Mouse (Mus musculus): ENCODE measurements around the gene Edrf1.

DNA sequence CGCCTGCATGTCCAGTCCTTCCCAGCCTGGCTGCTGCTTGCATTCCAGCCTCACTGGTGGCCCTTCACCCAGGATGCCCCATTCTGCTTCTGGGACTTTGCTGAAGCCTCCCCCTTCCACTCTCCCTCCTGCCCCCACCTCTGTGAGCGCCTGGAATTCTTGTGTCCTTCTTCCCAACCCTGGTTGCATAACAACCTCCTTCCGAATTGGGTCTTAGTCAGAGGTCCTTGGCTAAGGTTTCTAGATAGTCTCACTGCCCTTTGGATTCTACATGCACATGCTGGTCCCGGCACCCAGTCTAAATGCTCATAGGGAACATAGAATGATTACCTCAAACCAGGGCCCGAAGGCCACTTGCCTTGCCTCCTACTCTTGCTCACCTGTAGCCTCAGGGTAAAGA, 14.1 kb upstream of the Edrf1 start:
- TF ChIP-seq MYOG (IDR thresholded peaks at IDR 0.05; ENCODE audit: control insufficient read depth in 1 of 3, insufficient read depth in 1 of 3, insufficient read length in 2 of 3, low read depth in 2 of 3) (no peak), POLR2AphosphoS2 (IDR thresholded peaks at IDR 0.05; ENCODE audit: insufficient read length, low read depth) (no peak)
